Mouse (Mus musculus) intestine, embryonic 14.5 days (tissue): Measurements from ENCODE around the gene Gramd1b. TPM values are rescaled to one million over a fixed set of nuclear protein-coding genes. Genes with fewer than 3 reads are reported as not detected.

Experiments
- ATAC-seq: fragments of 200-750 bp; cut with Nextera tagmentation; replicated peaks from 2 replicates; pipeline ENCODE4 v1.8.0; 2017; ENCODE audit warnings: low read depth, moderate number of reproducible peaks, moderate TSS enrichment, moderate library complexity; ENCODE audit not compliant: low FRiP score, low TSS enrichment
- DNase-seq: peaks from one replicate; pipeline ENCODE4 v3.0.0-alpha.2; 2018; ENCODE audit warnings: low spot score
- H3K27ac ChIP-seq: fragments of 300-500 bp; sonication (generic); 2 replicates; pipeline ENCODE4 v1.5.1; 2014; ENCODE audit warnings: low read depth, mild to moderate bottlenecking, control low read depth
- H3K27me3 ChIP-seq: fragments of 300-500 bp; sonication (generic); replicated peaks from 2 replicates; pipeline ENCODE4 v1.6.1; 2014; ENCODE audit warnings: low read length, control low read depth; ENCODE audit not compliant: control insufficient read depth, insufficient read depth
- H3K36me3 ChIP-seq: fragments of 300-500 bp; sonication (generic); 2 replicates; pipeline ENCODE4 v1.6.1; 2014; ENCODE audit warnings: low read length, control low read depth; ENCODE audit not compliant: control insufficient read depth, insufficient read depth
- H3K4me1 ChIP-seq: fragments of 300-500 bp; sonication (generic); replicated peaks from 2 replicates; pipeline ENCODE4 v1.6.1; 2014; ENCODE audit warnings: low read length, control low read depth, mixed read lengths; ENCODE audit not compliant: control insufficient read depth, insufficient read depth
- H3K4me2 ChIP-seq: fragments of 300-500 bp; sonication (generic); 2 replicates; pipeline ENCODE4 v1.6.1; 2014; ENCODE audit warnings: low read length
- H3K4me3 ChIP-seq: fragments of 300-500 bp; sonication (generic); 2 replicates; pipeline ENCODE4 v1.5.1; 2014; ENCODE audit warnings: low read depth, low read length, control low read depth, mixed read lengths
- H3K9ac ChIP-seq: fragments of 300-500 bp; sonication (generic); 2 replicates; pipeline ENCODE4 v1.6.1; 2014; ENCODE audit warnings: mild to moderate bottlenecking, low read length
- H3K9me3 ChIP-seq: fragments of 300-500 bp; sonication (generic); 2 replicates; pipeline ENCODE4 v1.6.1; 2016; ENCODE audit warnings: low read length, control low read depth; ENCODE audit not compliant: control insufficient read depth
- WGBS: fragments of 180-500 bp; shearing (Covaris S2); extraction: QIAGEN DNeasy Blood & Tissue Kit; methylation state at CpG from one replicate; pipeline ENCODE4 v1.1.7; 2014; 5-methylcytosine and 5-hydroxymethylcytosine counted together
- polyA plus RNA-seq: library from polyadenylated mRNA; unstranded; fragments of >200 nt; fragmentation: Nextera tagmentation; extraction: Ambion mirVana; gene quantifications from 2 replicates; pipeline ENCODE4 v1.2.1, GENCODE M21; 2014

The Gramd1b gene
- polyA plus RNA-seq, 1 experiment from 2014 or later, result 3.5 TPM

GRCm38 (mm10) chr9:40334617-40335016 lies 196.6 kb downstream of the Gramd1b start:
- 70% methylated on average over 2 of the region's 2 CpGs for WGBS
- no peaks in the 10 kb centered on the region for H3K27me3 ChIP-seq
- no peaks in the 10 kb centered on the region for H3K4me1 ChIP-seq
- no peaks in the 10 kb centered on the region for H3K9me3 ChIP-seq
- no peak overlapping the region for H3K27ac ChIP-seq
- ATAC-seq (no peak), DNase-seq (no peak)
- no peak overlapping the region for H3K4me3 ChIP-seq
- no peak overlapping the region for H3K9ac ChIP-seq
- no peak overlapping the region for H3K4me2 ChIP-seq
- H3K36me3 ChIP-seq, result no peaks in the 10 kb centered on the region

GRCm38 (mm10) chr9:40333649-40334396 lies 197.4 kb downstream of the Gramd1b start:
- ATAC-seq (no peak), DNase-seq (peak; percentile 86)
- Histone ChIP-seq H3K4me3 (no peak overlapping the region), H3K27me3 (no peaks in the 10 kb centered on the region), H3K9ac (no peak overlapping the region), H3K9me3 (no peaks in the 10 kb centered on the region), H3K27ac (no peak overlapping the region), H3K4me1 (no peaks in the 10 kb centered on the region), H3K36me3 (no peaks in the 10 kb centered on the region), H3K4me2 (no peak overlapping the region)
- WGBS, result 59% methylated on average over 9 of the region's 9 CpGs

- no peaks in the 10 kb centered on the region for H3K36me3 ChIP-seq
- H3K9ac ChIP-seq, result no peak overlapping the region
- 0 out of 2 replicates have a peak, but pooled peaks have one; percentile 21 for ATAC-seq
- DNase-seq, result no peak
- no peak overlapping the region for H3K4me2 ChIP-seq
- no peaks in the 10 kb centered on the region for H3K27me3 ChIP-seq
- WGBS, result 76% methylated on average over 31 of the region's 31 CpGs
- no peak overlapping the region for H3K4me3 ChIP-seq
- no peaks in the 10 kb centered on the region for H3K9me3 ChIP-seq
- no peak overlapping the region for H3K27ac ChIP-seq
- H3K4me1 ChIP-seq, result no peaks in the 10 kb centered on the region
Measured at GRCm38 (mm10) chr9:40332731-40333648, 198.2 kb downstream of the Gramd1b start.

GRCm38 (mm10) chr9:40332326-40332725 lies 198.9 kb downstream of the Gramd1b start:
- Histone ChIP-seq H3K36me3 (no peaks in the 10 kb centered on the region), H3K27me3 (no peaks in the 10 kb centered on the region), H3K9me3 (no peaks in the 10 kb centered on the region), H3K4me2 (no peak overlapping the region), H3K4me3 (no peak overlapping the region), H3K9ac (no peak overlapping the region), H3K27ac (no peak overlapping the region), H3K4me1 (no peaks in the 10 kb centered on the region)
- WGBS, result 84% methylated on average over 4 of the region's 4 CpGs
- no peak for DNase-seq
- ATAC-seq, result no peak

- no peaks in the 10 kb centered on the region for H3K9me3 ChIP-seq
- no peaks in the 10 kb centered on the region for H3K27me3 ChIP-seq
- ATAC-seq, result no peak
- H3K4me2 ChIP-seq, result no peak overlapping the region
- no peak overlapping the region for H3K9ac ChIP-seq
- H3K27ac ChIP-seq, result no peak overlapping the region
- 90% methylated on average over 15 of the region's 15 CpGs for WGBS
- no peaks in the 10 kb centered on the region for H3K4me1 ChIP-seq
- H3K36me3 ChIP-seq, result no peaks in the 10 kb centered on the region
- DNase-seq, result no peak
- H3K4me3 ChIP-seq, result no peak overlapping the region
Measured at GRCm38 (mm10) chr9:40331411-40332286, 199.5 kb downstream of the Gramd1b start.

- Histone ChIP-seq H3K9ac (no peak overlapping the region), H3K36me3 (no peaks in the 10 kb centered on the region), H3K9me3 (no peaks in the 10 kb centered on the region), H3K4me3 (no peak overlapping the region), H3K4me1 (peaks cover under 1% of the 10 kb centered on the region; the same call in 1 of the 2 replicates), H3K27me3 (no peaks in the 10 kb centered on the region), H3K27ac (no peak overlapping the region), H3K4me2 (no peak overlapping the region)
- 59% methylated on average over 19 of the region's 19 CpGs for WGBS
- DNase-seq, result peak; percentile 93
- ATAC-seq, result peak; percentile 81
Measured at GRCm38 (mm10) chr9:40330609-40331382, 200.4 kb downstream of the Gramd1b start.

- no peaks in the 10 kb centered on the region for H3K36me3 ChIP-seq
- ATAC-seq, result no peak
- no peak overlapping the region for H3K4me2 ChIP-seq
- no peaks in the 10 kb centered on the region for H3K9me3 ChIP-seq
- H3K27ac ChIP-seq, result no peak overlapping the region
- H3K27me3 ChIP-seq, result no peaks in the 10 kb centered on the region
- no peak overlapping the region for H3K9ac ChIP-seq
- H3K4me3 ChIP-seq, result no peak overlapping the region
- WGBS, result 54% methylated on average over 7 of the region's 7 CpGs
- DNase-seq, result no peak
- H3K4me1 ChIP-seq, result peaks cover 9% of the 10 kb centered on the region
Measured at GRCm38 (mm10) chr9:40326260-40326915, 204.8 kb downstream of the Gramd1b start.
